Mouse (Mus musculus): Measurements from ENCODE around the gene Fgd3.

- no peak for TF ChIP-seq POLR2A (IDR thresholded peaks at IDR 0.05; ENCODE audit: borderline replicate concordance, extremely low read depth, low read depth, low read length)
- TF ChIP-seq CTCF (IDR thresholded peaks at IDR 0.05; ENCODE audit: insufficient read depth, low read length): no peak
These were observed 86.1 kb downstream of the Fgd3 start for GRCm38 (mm10) chr13:49233792-49234572.

Data from lung, adult 2 months (tissue).